ENCODE assay signal across 12 mouse cellular contexts in genomic region chr11:97418834-97419539, GRCm38 (mm10). TPM values are rescaled to one million over a fixed set of nuclear protein-coding genes. Genes with fewer than 3 reads are reported as not detected.
DNase-seq lines count a peak whose midpoint lies in the region; ATAC-seq and TF ChIP-seq lines count a peak whose summit lies in the region.
"Had no signal": no experiment of that assay in that cellular context is flagged by ENCODE, and none has a peak within 500 bp of the region (broad histone marks: within the 10 kb centered on the region; RNA-seq: fewer than 3 reads in every experiment).

No protein-coding gene starts in this region.

- no peak for TF ChIP-seq CTCF in left cerebral cortex, adult 2 months (IDR thresholded peaks at IDR 0.05)

- no peak overlapping the region for H3K9ac ChIP-seq in heart, embryonic 15.5 days
- no peak overlapping the region for H3K9ac ChIP-seq in heart, embryonic 11.5 days (ENCODE audit: low read depth, low read length)
- H3K9ac ChIP-seq: lung, embryonic 15.5 days had no signal

- H3K4me3 ChIP-seq in heart, embryonic 15.5 days = no peak overlapping the region
- no peak overlapping the region for H3K4me3 ChIP-seq in heart, embryonic 11.5 days (ENCODE audit: low read depth, low read length)
- no peak overlapping the region for H3K4me3 ChIP-seq in left cerebral cortex, adult 2 months
- H3K4me3 ChIP-seq: lung, embryonic 15.5 days had no signal

- 73% methylated on average over 14 of the region's 14 CpGs for WGBS in heart, embryonic 15.5 days
- WGBS in heart, embryonic 11.5 days (ENCODE audit: insufficient replicate concordance) = 78% methylated on average over 14 of the region's 14 CpGs

- H3K4me1 ChIP-seq in heart, embryonic 15.5 days (replicated peaks) = peaks cover 63% of the 10 kb centered on the region
- peaks cover 40% of the 10 kb centered on the region for H3K4me1 ChIP-seq in heart, embryonic 11.5 days (ENCODE audit: control insufficient read depth, insufficient read depth, low read length)

- intact Hi-C loops in left cerebral cortex, adult 2 months (cut with DNase I) = no loop called here
- intact Hi-C loops in left cerebral cortex, postnatal 14 days (cut with DNase I) = no loop called here

- no peak for ATAC-seq in heart, embryonic 15.5 days (replicated peaks; ENCODE audit: insufficient number of reproducible peaks, insufficient read depth, low FRiP score, low read depth)
- ATAC-seq in heart, embryonic 11.5 days (replicated peaks; ENCODE audit: insufficient number of reproducible peaks, low FRiP score, low TSS enrichment) = no peak
- no peak for ATAC-seq in monocyte, adult 5-6 weeks (replicated peaks; ENCODE audit: insufficient number of reproducible peaks, low FRiP score, low TSS enrichment, poor library complexity, severe bottlenecking)

- no peaks in the 10 kb centered on the region for H3K9me3 ChIP-seq in heart, embryonic 15.5 days (replicated peaks)
- no peaks in the 10 kb centered on the region for H3K9me3 ChIP-seq in heart, embryonic 11.5 days (replicated peaks; ENCODE audit: control insufficient read depth, low read length)
- H3K9me3 ChIP-seq: lung, embryonic 15.5 days had no signal

- no peaks in the 10 kb centered on the region; the same call in 1 of the 2 replicates for H3K36me3 ChIP-seq in heart, embryonic 15.5 days
- H3K36me3 ChIP-seq in heart, embryonic 11.5 days (ENCODE audit: control insufficient read depth, insufficient read depth, low read length) = no peaks in the 10 kb centered on the region
- H3K36me3 ChIP-seq: lung, embryonic 15.5 days had no signal

- DNase-seq in cerebellum, adult 9-11 months = peak; percentile 58
- no peak for DNase-seq in cerebellum, adult 8-10 months
- no peak for DNase-seq in left cerebral cortex, adult 2 months (ENCODE audit: extremely low spot score in 1 of 2, low spot score in 2 of 2)
- no peak for DNase-seq in left cerebral cortex, postnatal 14 days (ENCODE audit: low spot score in 2 of 2)
- peak; percentile 84 for DNase-seq in telencephalon, adult 2 months (ENCODE audit: low read depth, low spot score)
- DNase-seq: adrenal gland, postnatal 10 days; kidney, adult 2 months had no signal

- peak overlapping the region; percentile 56; the same call in 1 of the 2 replicates for H3K27ac ChIP-seq in heart, embryonic 15.5 days
- no peak overlapping the region for H3K27ac ChIP-seq in heart, embryonic 11.5 days (ENCODE audit: low read depth, low read length)
- H3K27ac ChIP-seq in left cerebral cortex, adult 2 months = peak overlapping the region; percentile 80
- H3K27ac ChIP-seq: lung, embryonic 15.5 days had no signal

- no peak overlapping the region for H3K4me2 ChIP-seq in heart, embryonic 15.5 days
- H3K4me2 ChIP-seq in heart, embryonic 11.5 days = no peak overlapping the region
- H3K4me2 ChIP-seq: lung, embryonic 15.5 days; midbrain, embryonic 11.5 days had no signal

- H3K27me3 ChIP-seq in heart, embryonic 15.5 days = no peaks in the 10 kb centered on the region
- no peaks in the 10 kb centered on the region for H3K27me3 ChIP-seq in heart, embryonic 11.5 days (ENCODE audit: control insufficient read depth, insufficient read depth, low read length)
- H3K27me3 ChIP-seq: lung, embryonic 15.5 days had no signal

RNA-seq across cellular contexts. Expression of gene Arhgap23, which starts 3.7 kb away (rescaled TPM):
- polyA plus RNA-seq in heart, embryonic 15.5 days (2015; fragmentation: Nextera tagmentation; extraction: Ambion mirVana) = 6.0 and 7.8 TPM in 2 replicates
- polyA plus RNA-seq in heart, embryonic 11.5 days (2014; fragmentation: Nextera tagmentation; extraction: Ambion mirVana) = 6.7 and 8.3 TPM in 2 replicates
- total RNA-seq in left cerebral cortex, adult 2 months (2021) = 10 to 100 TPM; 64.4 to 78.6 TPM
- 10 to 100 TPM; 70.1 to 71.4 TPM for total RNA-seq in left cerebral cortex, postnatal 14 days (2021)
- 4.7 to 5.8 TPM (median 5.0 TPM) in 3 replicates for total RNA-seq in monocyte, adult 5-6 weeks (2017)

RNA-seq across cellular contexts. Expression of gene Socs7, which starts 56.6 kb away (rescaled TPM):
- 3.0 and 3.5 TPM in 2 replicates for polyA plus RNA-seq in heart, embryonic 15.5 days (2015; fragmentation: Nextera tagmentation; extraction: Ambion mirVana)
- 2.2 and 2.9 TPM in 2 replicates for polyA plus RNA-seq in heart, embryonic 11.5 days (2014; fragmentation: Nextera tagmentation; extraction: Ambion mirVana)
- total RNA-seq in left cerebral cortex, adult 2 months (2021) = 10 to 100 TPM; 87.2 to 91.9 TPM
- 10 to 100 TPM; 88.1 to 90.7 TPM for total RNA-seq in left cerebral cortex, postnatal 14 days (2021)
- 16.8 to 18.8 TPM (median 18.0 TPM) in 3 replicates for total RNA-seq in monocyte, adult 5-6 weeks (2017)

Comparison
In these comparisons a context has a peak if more than half of its experiments do, and no peak if none do; other contexts are left out.
1. DNase-seq: peak in cerebellum, adult 9-11 months (single experiment) and telencephalon, adult 2 months (single experiment); none in cerebellum, adult 8-10 months (single experiment), left cerebral cortex, adult 2 months (0 of 2) and left cerebral cortex, postnatal 14 days (0 of 2).